Mouse (Mus musculus) spleen, adult 2 months (tissue): ENCODE results near the gene Tbcd.

Experiments
- CTCF ChIP-seq: fragments of 200-500 bp; IDR thresholded peaks from 2 replicates; pipeline ENCODE4 v1.5.1; 2011; ENCODE audit warnings: mild to moderate bottlenecking, inconsistent platforms; ENCODE audit not compliant: insufficient read depth, insufficient read length, insufficient replicate concordance; ENCODE audit errors: extremely low read depth
- POLR2A ChIP-seq: fragments of 200-500 bp; IDR thresholded peaks from 2 replicates; pipeline ENCODE4 v1.6.1; 2011; ENCODE audit warnings: low read depth, low read length, inconsistent platforms

GRCm38 (mm10) chr11:121542471-121542870 lies 90.7 kb downstream of the Tbcd start:
- TF ChIP-seq POLR2A (no peak), CTCF (no peak)
